Mouse (Mus musculus) liver, embryonic 14.5 days (tissue): ENCODE results near the gene Fcrl5. TPM values are rescaled to one million over a fixed set of nuclear protein-coding genes. Genes with fewer than 3 reads are reported as not detected.
A peak's percentile ranks its signal among the peaks of the same experiment; 100 is the strongest.

ENCODE experiments used
- ATAC-seq: fragments of 200-750 bp; cut with Nextera tagmentation; 2 replicates; pipeline ENCODE4 v1.8.0; 2017; ENCODE audit warnings: moderate number of reproducible peaks, mild to moderate bottlenecking, moderate library complexity; ENCODE audit not compliant: insufficient read depth
- DNase-seq, 3 experiments: peaks; one replicate each; pipeline ENCODE4 v3.0.0-alpha.2; 2012 to 2013; ENCODE audit warnings: low read depth in 3 of 3, low spot score in 3 of 3
- H3K27ac ChIP-seq: fragments of 300-500 bp; sonication (generic); 2 replicates; pipeline ENCODE4 v1.5.1; 2014; ENCODE audit warnings: moderate library complexity, mild to moderate bottlenecking, control low read depth, inconsistent platforms
- H3K27me3 ChIP-seq: fragments of 300-500 bp; sonication (generic); 2 replicates; pipeline ENCODE4 v1.6.1; 2014; ENCODE audit warnings: mild to moderate bottlenecking, low read length, moderate library complexity; ENCODE audit not compliant: control insufficient read depth, insufficient read depth
- H3K36me3 ChIP-seq: fragments of 300-500 bp; sonication (generic); replicated peaks from 2 replicates; pipeline ENCODE4 v1.6.1; 2014; ENCODE audit warnings: low read depth; ENCODE audit not compliant: control insufficient read depth, insufficient read depth
- H3K4me1 ChIP-seq, 2 experiments: fragments of 200-500 bp in 1 of 2; fragments of 300-500 bp in 1 of 2; sonication (generic) in 1 of 2; replicated peaks; 2 replicates each; pipeline ENCODE4 v1.6.1; 2012 to 2014; ENCODE audit warnings: antibody characterized with exemption in 1 of 2, inconsistent platforms in 1 of 2, low read length in 1 of 2; ENCODE audit not compliant: control insufficient read depth in 2 of 2, insufficient read depth in 2 of 2
- H3K4me2 ChIP-seq: fragments of 300-500 bp; sonication (generic); 2 replicates; pipeline ENCODE4 v1.6.1; 2014; ENCODE audit warnings: low read depth, mild to moderate bottlenecking, control low read depth, moderate library complexity
- H3K4me3 ChIP-seq, 2 experiments: fragments of 200-500 bp in 1 of 2; fragments of 300-500 bp in 1 of 2; sonication (generic) in 1 of 2; 2 replicates each; pipeline ENCODE4 v1.5.1; 2012 to 2014; ENCODE audit warnings: low read depth in 2 of 2, low read length in 2 of 2, mild to moderate bottlenecking in 2 of 2, control low read depth in 1 of 2, inconsistent platforms in 1 of 2, moderate library complexity in 1 of 2; ENCODE audit not compliant: insufficient read depth in 1 of 2
- H3K9ac ChIP-seq: fragments of 300-500 bp; sonication (generic); replicated peaks from 2 replicates; pipeline ENCODE4 v1.6.1; 2014; ENCODE audit warnings: mild to moderate bottlenecking, control low read depth, moderate library complexity
- H3K9me3 ChIP-seq: fragments of 300-500 bp; sonication (generic); 2 replicates; pipeline ENCODE4 v1.6.1; 2016; ENCODE audit warnings: low read length, mixed read lengths; ENCODE audit not compliant: control insufficient read depth
- CTCF ChIP-seq: IDR thresholded peaks from 2 replicates; pipeline ENCODE4 v1.5.1; 2016; ENCODE audit warnings: antibody characterized with exemption, low read depth, control low read depth
- EP300 ChIP-seq: IDR thresholded peaks from 2 replicates; pipeline ENCODE4 v1.6.1; 2016; ENCODE audit warnings: antibody characterized with exemption, low read depth
- WGBS: fragments of 180-500 bp; shearing (Covaris S2); extraction: QIAGEN DNeasy Blood & Tissue Kit; methylation state at CpG from one replicate; pipeline ENCODE4 v1.1.7; 2014; ENCODE audit not compliant: insufficient replicate concordance; 5-methylcytosine and 5-hydroxymethylcytosine counted together
- polyA plus RNA-seq, 2 experiments: library from polyadenylated mRNA; depleted of rRNA in 1 of 2; stranded (reverse) in 1 of 2; unstranded in 1 of 2; fragments of >200 nt; fragmentation: Nextera tagmentation in 1 of 2; extraction: Ambion mirVana in 1 of 2; gene quantifications; 2 replicates each; pipeline versions ENCODE4 v1.2.1 to v1.2.3; 2012 to 2014

The Fcrl5 gene
- polyA plus RNA-seq, 2 experiments = not detected

DNA sequence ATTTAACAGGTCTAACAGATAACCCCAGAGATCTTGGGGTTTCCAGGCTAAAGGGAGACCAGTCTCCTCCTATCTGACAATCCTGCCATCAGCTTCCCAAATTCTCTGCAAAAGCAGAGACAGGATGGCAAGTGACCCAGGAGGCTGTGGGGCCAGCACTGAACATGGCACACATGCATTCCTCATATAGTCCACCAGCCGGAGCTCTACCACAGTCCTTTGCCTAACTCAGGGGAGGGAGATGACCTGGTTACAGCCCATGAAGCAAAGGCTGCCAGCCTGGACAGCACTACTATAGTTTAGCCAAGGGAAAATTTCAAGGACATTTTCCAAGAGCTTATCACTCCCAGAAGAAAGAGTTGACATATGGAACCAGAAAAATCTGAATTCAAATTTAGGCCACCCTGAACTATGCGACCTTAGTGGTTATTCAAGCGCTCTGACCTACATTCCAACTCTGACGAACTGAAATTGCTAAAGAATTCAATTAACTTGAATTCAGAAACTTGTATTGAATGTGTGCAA lies 13.1 kb upstream of the Fcrl5 start:
- TF ChIP-seq CTCF (peak; percentile 19; the same call in 1 of the 2 replicates), EP300 (no peak)
- no peak for DNase-seq
- H3K27me3 ChIP-seq = no peaks in the 10 kb centered on the region
- no peak overlapping the region for H3K27ac ChIP-seq
- H3K9ac ChIP-seq = no peak overlapping the region
- 59% methylated on average over 4 of the region's 4 CpGs for WGBS
- no peak overlapping the region for H3K4me3 ChIP-seq
- H3K9me3 ChIP-seq = no peaks in the 10 kb centered on the region
- H3K4me2 ChIP-seq = no peak overlapping the region
- no peak for ATAC-seq
- H3K36me3 ChIP-seq = no peaks in the 10 kb centered on the region
- H3K4me1 ChIP-seq = no peaks in the 10 kb centered on the region

DNA sequence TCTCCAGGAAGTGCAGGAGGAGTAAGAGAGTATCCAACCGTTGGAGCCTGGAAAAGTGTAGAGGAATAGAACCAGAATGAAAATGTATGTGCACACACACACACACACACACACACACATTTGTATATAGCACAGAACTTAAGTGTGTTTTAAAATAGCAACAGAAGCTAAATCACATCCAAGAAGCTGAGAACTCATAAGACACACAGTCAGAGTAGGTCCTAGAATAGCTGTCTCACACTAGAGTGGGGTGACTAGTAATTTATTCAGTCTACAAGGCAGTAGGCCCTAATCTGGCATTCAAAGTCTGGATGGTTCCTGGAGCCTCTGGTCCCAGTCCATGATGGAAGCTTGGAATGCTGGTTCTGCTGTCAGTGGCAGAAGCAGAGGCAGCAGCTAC lies 5.0 kb downstream of the Fcrl5 start:
- 54% methylated on average over 1 of the region's 1 CpGs for WGBS

DNA sequence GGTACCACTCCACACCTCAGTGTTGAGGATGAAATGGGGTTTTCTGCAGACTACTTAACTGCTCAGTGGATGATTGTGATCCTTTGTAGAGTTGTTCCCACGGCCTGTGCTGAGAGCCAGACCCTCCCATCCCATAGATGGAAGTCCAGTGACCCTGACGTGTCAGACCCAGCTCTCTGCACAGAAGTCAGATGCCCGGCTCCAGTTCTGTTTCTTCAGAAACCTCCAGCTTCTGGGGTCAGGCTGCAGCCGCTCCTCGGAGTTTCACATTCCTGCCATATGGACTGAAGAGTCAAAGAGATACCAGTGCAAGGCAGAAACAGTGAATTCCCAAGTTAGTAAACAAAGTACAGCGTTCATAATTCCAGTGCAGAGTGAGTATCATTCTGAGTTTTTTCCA lies 8.4 kb downstream of the Fcrl5 start:
- TF ChIP-seq CTCF = no peak
- TF ChIP-seq EP300 = no peak
- DNase-seq (no peak), ATAC-seq (no peak)
- no peak overlapping the region for H3K9ac ChIP-seq
- H3K4me1 ChIP-seq = no peaks in the 10 kb centered on the region
- no peaks in the 10 kb centered on the region for H3K36me3 ChIP-seq
- no peak overlapping the region for H3K27ac ChIP-seq
- H3K4me2 ChIP-seq = no peak overlapping the region
- no peak overlapping the region for H3K4me3 ChIP-seq
- WGBS = 47% methylated on average over 6 of the region's 6 CpGs
- no peaks in the 10 kb centered on the region for H3K9me3 ChIP-seq
- H3K27me3 ChIP-seq = no peaks in the 10 kb centered on the region

More for the DNA sequence above, 5.0 kb downstream of the Fcrl5 start:
- Histone ChIP-seq H3K4me3 (no peak overlapping the region), H3K9ac (no peak overlapping the region), H3K9me3 (no peaks in the 10 kb centered on the region), H3K4me1 (no peaks in the 10 kb centered on the region), H3K27ac (no peak overlapping the region), H3K27me3 (no peaks in the 10 kb centered on the region), H3K4me2 (no peak overlapping the region), H3K36me3 (no peaks in the 10 kb centered on the region)
- TF ChIP-seq CTCF = no peak
- no peak for TF ChIP-seq EP300
- DNase-seq (no peak), ATAC-seq (no peak)

DNA sequence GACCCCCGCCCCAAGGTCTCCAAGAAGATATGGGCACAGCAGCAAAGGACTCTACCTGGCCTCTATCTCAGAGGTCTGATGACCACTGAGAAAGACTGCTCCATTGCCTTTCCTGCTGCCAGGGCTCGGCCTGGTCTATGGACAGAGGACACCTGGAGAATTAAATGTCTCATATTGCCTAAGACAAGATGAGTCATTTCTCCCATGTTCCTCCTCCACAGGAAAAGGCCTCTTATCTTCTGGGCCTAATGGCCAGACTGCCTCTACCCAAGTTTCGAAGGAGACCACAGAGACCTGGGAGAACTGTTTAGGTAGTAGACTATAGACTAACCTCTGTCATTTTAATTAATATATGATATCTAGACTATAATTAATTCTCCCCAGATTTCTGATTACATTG lies 29.9 kb downstream of the Fcrl5 start:
- no peak for ATAC-seq
- no peaks in the 10 kb centered on the region for H3K4me1 ChIP-seq
- WGBS = 50% methylated on average over 3 of the region's 3 CpGs

DNA sequence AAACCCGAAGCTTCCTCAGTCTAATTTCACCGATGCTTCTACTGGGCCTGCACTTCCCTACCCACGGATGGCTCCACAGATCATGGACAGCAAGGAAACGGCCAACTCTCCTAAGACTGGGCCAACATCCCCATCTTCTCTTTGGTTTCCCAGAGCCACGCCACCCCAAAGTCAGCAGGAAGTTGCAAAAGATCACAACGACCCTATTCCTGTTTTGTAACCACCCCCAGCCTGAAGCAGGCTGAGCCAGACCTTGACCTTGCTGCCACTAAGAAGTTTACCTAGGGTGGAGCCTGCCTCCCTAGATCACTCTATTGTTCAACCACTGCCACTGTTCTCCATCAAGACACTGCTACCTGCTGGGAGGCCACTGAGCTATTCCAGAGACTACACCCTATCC lies 31.4 kb downstream of the Fcrl5 start:
- no peaks in the 10 kb centered on the region for H3K4me1 ChIP-seq
- H3K4me2 ChIP-seq = no peak overlapping the region
- no peak for DNase-seq
- 39% methylated on average over 6 of the region's 6 CpGs for WGBS
- no peak for TF ChIP-seq CTCF
- no peak for TF ChIP-seq EP300
- no peak overlapping the region for H3K27ac ChIP-seq
- ATAC-seq = no peak
- no peaks in the 10 kb centered on the region for H3K9me3 ChIP-seq
- H3K27me3 ChIP-seq = no peaks in the 10 kb centered on the region
- no peak overlapping the region for H3K9ac ChIP-seq
- no peaks in the 10 kb centered on the region for H3K36me3 ChIP-seq
- H3K4me3 ChIP-seq = no peak overlapping the region

More for the DNA sequence above, 29.9 kb downstream of the Fcrl5 start:
- Histone ChIP-seq H3K27ac (no peak overlapping the region), H3K27me3 (no peaks in the 10 kb centered on the region), H3K9ac (no peak overlapping the region), H3K9me3 (no peaks in the 10 kb centered on the region), H3K36me3 (no peaks in the 10 kb centered on the region), H3K4me2 (no peak overlapping the region), H3K4me3 (no peak overlapping the region)
- DNase-seq = no peak
- TF ChIP-seq CTCF (no peak), EP300 (no peak)
